Mouse (Mus musculus) small intestine, adult 2 months (tissue): ENCODE results near the gene Cmc1.

Experiments used
- CTCF ChIP-seq: fragments of 200-500 bp; IDR thresholded peaks from 2 replicates; pipeline ENCODE4 v1.5.1; 2012; ENCODE audit warnings: low read depth, mild to moderate bottlenecking, control low read depth, inconsistent platforms, low read length, moderate library complexity, mixed read lengths; ENCODE audit not compliant: insufficient replicate concordance, insufficient read length; ENCODE audit errors: extremely low read depth
- POLR2A ChIP-seq: fragments of 200-500 bp; IDR thresholded peaks from 2 replicates; pipeline ENCODE4 v1.6.1; 2012; ENCODE audit warnings: low read depth, mild to moderate bottlenecking, control low read depth, inconsistent platforms, low read length, moderate library complexity

DNA sequence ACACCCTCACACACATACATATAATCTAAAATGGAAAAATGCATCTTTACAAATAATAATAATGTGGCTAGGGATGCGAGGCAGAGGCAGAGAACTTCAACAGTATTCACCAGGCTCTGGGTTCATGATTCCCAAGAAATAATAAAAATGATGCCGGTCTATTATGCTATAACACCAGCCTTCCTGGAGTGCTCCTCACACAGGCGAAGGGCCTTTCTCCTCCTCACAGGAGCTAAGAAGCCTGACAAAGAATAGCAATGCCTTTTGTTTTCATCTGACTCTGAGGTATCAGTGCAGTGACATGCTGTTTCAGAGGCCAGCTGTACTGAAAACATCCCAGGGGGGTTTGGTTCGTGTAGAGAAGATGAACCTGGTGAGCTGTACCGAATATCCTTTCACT is 4.7 kb upstream of the Cmc1 start:
- TF ChIP-seq POLR2A (no peak), CTCF (no peak)
